Mouse (Mus musculus): ENCODE results near the gene Gm5286.
"Not testable (repeated sequence)": the region's sequence is repeated elsewhere in the genome, so short reads cannot be mapped to it uniquely, and the experiment has no call there.

Gm5286 gene

GRCm38 (mm10) chr3:94196414-94196813 is at the start of gene Gm5286:
Gene Gm5286, plus strand, starts transcription at chr3:94196714.
- in situ Hi-C loops (cut with MboI; ENCODE audit: low sequenced_read_pairs) = not testable (repeated sequence)

GRCm38 (mm10) chr3:94167351-94167750 is 29.2 kb upstream of the Gm5286 start:
- in situ Hi-C loops (cut with MboI; ENCODE audit: low sequenced_read_pairs) = not testable (repeated sequence)

- in situ Hi-C loops (cut with MboI; ENCODE audit: low sequenced_read_pairs) = not testable (repeated sequence)
These were observed 18.4 kb upstream of the Gm5286 start, which contains the start of gene Gm10696 for GRCm38 (mm10) chr3:94178093-94178492. Gene Gm10696, minus strand, starts transcription at chr3:94178193.
